Mouse (Mus musculus) v-Abl transformed pro-B cells (cell line): ENCODE results near the gene Serpina16.
"Not testable (repeated sequence)": the region's sequence is repeated elsewhere in the genome, so short reads cannot be mapped to it uniquely, and the experiment has no call there.

ENCODE experiments used
- in situ Hi-C, 2 experiments: fragments of 400-800 bp; cut with MboI; formaldehyde crosslinking; loops; one replicate each; pipeline ENCODE4 v1.15.1; 2025; ENCODE audit not compliant: unreplicated experiment in 2 of 2

Serpina16 gene

DNA sequence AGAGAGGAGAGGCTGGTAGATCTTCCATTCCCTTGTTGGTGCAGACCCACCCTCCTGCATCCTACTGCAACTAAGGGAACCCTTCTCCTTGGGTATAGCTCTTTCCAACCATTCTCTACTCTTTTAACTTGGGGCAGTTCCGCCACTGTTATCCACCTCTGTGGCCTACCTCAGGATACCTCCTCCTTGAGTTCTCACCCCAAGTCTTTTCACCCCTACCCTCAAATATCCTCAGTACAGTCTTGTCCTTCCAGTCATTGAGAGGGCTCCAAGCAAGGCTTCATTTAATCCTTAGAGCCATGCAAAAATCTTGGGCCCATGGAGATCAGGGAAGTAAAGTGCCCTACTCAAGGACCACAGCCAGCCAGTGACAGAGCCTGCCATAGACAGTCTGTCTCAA is at the start of gene Serpina16:
Gene Serpina16, minus strand, starts transcription at position 101 of the 400 bp plus-strand sequence.
- in situ Hi-C loops, result no loop called here

DNA sequence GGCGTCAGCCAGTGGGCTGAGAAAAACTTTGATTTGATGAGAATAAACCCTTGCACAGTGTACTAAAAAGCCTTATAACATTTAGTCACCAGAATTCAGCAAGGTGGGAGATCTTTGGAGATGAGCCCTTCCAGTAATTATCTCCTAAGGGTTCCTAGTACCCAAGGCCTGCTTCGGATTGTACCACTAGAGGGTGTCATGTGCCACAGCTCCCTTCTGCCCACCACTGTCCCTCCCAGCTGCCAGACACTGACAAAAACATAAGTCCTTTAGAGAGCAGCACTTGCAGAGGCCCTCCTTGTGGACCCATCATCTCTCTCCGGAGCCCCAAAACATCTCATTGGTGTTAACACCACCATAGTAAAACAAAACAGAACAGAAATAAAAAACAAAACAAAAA is 35.6 kb upstream of the Serpina16 start:
- in situ Hi-C loops, result no loop called here

DNA sequence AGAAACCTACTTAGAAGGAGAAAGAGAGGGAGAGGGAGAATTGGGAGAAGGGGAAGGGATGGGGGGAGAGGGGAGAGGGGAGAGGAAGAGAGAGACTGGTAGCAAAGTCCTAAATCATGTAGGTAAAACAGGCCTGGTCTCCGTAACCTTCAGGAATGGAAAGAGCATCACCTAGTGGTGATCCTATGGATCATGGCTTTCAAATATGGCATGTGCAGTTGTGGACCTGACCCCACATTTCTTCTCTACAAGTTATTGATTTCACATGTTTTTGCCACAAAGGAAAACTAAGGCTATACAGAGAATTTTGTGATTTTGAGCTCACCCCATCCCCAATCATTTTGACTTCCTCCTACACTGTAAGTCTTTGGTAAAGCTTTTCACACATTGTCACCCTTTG is 34.5 kb upstream of the Serpina16 start:
- in situ Hi-C loops, result no loop called here

DNA sequence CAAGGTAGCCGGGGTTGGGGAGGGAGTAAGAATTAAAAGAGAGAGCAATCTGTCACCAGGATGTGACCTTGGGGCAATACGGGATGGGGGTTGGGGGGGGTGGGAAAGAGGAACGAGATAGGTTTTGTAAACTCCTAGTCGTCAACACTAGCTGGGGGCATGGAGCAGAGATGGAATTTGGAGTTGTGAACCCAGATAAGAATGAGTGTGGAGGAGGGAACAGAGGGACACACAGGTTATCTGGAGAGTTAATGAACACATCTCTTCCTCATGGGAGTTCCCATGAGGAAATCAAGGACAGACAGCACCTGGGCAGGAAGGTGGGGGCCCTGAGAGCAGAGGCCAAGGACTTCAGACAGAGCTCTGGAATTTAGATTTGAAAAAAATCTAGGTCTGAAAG is 30.2 kb upstream of the Serpina16 start:
- in situ Hi-C loops, result no loop called here

DNA sequence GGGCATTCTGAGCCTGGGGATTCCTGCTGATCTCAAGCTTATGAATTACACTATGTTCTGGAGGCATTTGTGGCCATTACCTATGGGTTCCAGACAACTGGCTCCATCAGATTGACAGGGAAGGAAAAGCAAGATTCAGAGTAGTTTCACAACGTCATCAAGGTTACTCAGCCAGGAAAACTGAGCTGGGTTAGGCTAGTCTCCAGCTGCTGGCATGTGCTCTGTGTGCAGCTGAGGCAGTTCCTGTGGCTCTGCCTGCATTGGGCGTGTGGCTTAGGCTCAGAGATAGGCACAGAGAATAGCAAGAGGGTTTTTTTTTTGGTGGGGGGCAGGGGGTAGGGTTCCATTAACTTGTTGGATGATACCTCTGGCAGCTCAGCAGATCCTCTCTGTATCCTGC is 29.6 kb upstream of the Serpina16 start:
- in situ Hi-C loops, result no loop called here

DNA sequence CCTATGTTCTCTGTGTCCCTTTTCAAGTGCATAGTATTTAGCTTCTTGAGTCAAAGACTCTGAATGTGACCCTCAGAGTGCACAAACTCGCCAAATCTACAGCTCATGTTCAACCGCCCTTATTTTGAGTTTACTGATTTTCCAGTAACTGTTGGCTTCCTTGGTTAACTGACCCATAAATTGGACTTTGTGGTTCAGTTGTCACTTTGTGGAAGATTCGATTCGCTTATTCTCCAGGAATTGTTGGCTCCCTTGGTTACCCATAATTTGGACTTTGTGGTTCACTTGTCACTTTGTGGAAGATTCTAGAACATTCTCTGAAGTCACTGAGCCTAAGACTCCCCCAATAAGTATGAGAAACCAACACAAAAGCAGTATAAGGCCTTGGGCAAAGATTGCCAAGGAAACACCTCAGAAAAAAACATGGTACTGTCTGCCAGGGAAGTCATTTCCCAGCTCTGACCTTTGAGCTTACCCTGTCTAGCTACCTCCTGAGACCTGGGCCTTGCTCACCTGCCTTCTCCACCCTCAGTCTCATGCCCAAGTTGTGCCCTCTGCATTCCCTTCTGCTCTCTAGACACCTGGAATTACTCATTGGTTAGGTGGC is 24.3 kb upstream of the Serpina16 start:
- in situ Hi-C loops, result no loop called here

DNA sequence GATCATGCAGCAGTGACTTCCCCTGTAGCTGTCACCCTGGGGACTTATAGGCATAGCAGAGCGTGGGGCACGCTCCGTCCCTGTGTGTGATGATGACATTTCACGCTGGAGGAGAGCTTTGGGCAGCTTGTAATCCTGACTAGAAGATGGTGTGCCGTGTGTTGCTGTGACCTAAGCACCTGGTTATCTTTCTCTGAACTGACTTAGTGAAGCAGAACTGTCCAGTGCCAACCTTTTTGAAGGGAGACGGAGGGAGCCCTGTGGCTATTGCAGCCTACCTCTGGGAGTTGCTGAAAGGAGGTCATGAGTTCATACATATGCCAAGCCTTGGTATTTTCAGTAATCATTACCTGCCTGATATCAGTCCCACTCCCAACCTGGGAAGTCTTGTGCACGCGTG is 19.5 kb upstream of the Serpina16 start, which contains the start of gene Serpina1f:
Gene Serpina1f, minus strand, starts transcription at position 101 of the 400 bp plus-strand sequence.
- in situ Hi-C loops, result no loop called here

DNA sequence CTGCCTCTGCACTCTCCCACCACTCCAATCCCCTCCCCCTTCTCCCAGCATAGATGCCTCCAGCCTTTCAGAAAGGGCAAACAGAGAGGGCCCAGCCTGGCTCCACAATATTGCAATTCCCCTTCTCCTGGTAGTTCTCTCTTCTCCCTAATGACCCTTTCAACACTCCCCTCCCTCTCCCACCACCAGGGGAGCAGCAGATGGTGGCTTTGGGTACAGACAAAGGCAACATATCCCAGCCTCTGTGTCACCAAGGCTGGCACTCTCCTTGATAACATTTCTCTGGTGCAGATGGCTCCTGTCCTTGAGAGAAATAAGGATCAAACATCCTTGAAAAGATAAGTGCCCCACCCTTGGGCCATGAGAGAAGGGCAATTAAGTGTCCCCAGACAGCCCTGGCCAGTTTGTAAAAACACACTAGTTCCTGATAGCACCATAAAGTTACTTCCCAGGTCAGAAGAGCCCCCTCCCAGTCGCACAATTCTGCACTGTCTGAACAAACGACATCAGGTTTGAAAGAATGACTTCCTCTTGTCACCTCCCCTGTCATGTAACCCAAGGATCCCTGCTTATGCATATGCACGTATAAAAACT is 12.4 kb upstream of the Serpina16 start:
- in situ Hi-C loops, result no loop called here

DNA sequence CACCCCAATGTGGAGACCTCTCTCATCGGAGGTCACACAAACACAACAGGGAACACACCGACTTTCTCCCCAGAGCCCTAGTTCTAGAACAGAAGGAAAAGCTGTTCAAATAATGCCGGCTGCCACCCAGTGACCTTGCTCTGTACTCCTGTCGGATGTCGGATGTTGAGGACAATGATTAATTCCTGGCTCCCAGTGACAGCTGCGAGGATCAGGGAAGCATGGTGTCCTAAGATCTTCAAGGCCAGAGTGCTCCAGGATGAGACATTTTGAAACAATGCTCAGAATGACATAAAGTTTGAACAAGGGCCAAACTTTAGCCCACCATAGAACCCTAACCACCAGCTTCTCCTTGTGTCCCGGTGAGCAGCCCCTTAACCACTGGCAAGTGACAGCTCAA is 11.1 kb upstream of the Serpina16 start:
- in situ Hi-C loops, result no loop called here

DNA sequence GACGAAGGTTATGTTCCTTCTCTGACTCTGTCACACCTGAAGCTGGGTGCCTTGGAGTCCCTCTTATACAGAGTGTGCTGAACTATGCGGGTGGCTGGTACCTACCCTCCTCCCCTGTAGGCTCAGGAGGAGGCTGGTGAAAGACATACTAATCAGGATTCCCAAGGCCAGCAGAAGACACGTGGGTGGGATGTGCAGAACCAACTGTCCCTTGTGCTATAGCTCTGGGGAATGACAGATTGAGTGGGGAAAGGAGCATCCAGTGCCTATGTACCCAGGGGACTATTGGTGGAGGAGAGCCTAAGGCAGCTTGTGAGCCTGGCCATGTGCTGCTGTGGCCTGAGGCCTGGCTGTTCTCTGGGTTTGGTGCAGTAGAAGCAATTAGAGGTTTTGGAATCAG is 10.1 kb upstream of the Serpina16 start:
- in situ Hi-C loops, result no loop called here

DNA sequence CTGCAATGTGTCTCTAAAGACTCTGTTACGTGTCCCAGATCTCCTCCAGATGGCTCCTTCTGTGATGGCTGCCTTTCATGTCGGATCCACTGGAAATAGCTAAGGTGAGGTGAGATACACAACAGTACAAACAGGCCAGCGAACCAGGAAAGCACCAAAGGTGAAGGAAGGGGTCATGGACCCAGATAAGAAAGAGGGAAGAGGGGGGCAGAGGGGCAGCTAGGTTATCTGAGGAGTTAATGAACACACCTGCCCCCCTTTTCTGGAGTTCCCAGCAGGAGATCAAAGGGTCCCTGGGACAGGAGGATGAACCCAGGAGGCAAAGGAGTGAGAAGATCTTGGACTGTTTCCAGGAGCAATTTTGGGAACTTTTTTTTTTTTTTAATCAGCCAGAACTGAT is 9.4 kb upstream of the Serpina16 start:
- in situ Hi-C loops, result no loop called here

DNA sequence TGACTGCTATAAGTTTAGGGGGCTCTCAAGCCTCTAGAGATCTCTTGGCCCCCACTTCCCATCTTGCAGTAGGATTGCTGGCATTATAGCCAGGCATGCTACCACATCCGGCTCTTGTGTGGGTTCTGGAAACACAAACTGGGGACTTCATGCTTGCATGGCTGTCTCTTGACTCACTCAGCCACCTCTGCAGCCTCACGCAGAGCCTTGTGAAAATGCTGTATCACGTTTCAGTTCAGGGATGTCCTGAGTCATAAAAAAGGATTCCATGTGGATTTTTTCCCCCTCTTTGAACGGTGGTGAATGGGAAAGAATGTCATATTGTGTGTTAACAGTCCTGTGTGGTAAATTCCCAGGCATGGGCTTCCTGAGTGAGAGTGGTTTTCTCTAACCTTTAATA is 7.8 kb upstream of the Serpina16 start:
- in situ Hi-C loops, result no loop called here

DNA sequence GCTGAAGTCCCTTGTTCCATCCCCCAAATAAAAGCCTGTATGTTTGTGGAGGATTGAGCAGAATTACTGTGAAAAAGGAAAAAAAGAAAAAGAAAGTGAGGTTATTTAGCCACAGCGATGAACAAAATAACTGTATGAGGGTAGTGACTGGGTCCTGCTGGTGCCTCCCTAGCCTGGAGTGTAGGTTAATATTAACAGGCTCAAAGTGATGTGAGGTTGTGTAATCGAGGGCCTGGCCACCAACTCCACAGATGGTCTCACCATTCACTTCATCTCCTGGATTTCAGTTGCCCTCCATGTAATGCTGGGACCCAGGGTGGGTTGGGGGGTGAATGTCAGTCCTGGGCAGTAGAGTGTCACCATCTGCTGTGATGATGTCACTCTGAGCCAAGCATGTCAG is 5.8 kb upstream of the Serpina16 start:
- in situ Hi-C loops, result no loop called here

DNA sequence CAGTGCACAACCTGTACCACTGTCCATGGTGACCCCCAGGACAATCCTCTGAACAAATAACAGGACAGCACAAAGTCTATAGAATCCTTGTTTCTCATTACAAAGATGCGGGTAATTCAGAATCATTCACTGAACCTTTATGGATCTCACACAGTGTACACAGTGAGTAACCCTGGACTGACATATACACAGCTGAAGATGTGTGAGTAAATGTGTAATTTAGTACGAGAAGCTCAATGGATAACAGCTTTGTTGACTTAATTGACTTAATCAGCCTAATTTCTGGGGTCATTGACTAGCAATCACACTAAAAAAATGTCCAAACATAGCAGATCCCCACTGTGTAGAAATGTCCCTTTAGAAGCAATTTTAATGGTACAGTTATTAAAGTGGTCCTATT is 5.2 kb upstream of the Serpina16 start:
- in situ Hi-C loops, result no loop called here

DNA sequence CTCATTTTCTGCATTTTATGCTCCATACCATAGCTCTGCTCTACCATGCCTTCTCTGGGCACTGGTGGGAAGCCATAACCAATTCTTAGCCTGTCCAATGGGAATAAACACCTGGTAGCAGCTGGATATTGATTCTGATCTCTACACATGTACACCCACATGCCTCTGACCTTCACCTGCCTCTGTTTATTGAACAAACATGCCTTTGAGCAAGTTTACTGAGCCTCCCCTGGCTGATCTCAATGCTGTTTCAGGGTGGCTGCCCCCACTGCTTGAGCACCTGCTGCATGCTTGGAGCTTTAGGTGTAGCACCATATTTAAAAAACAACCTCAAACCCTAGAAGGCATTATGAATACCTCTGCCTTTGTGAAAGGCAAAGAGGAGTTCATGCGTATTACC is 3.9 kb upstream of the Serpina16 start:
- in situ Hi-C loops, result not testable (repeated sequence)

DNA sequence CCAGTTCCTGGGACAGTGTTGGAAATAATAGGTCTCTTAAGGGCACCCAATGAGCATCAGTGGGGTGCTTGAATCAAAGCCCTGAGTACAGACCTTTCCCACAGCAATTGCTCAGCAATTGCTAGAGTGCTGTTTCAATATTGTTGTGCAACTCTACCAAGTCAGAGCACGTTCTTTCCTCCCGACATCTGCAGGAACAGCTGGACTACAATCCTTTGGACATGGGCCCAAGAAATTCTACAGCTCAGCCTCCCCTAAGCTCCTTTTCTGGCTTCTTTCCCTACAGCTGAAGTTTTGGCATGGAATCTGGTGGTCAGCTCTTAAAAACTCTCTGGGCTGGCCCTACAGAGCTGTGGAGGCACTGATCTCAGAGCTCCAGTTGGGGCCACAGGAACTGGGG is 2.8 kb downstream of the Serpina16 start:
- in situ Hi-C loops, result no loop called here

DNA sequence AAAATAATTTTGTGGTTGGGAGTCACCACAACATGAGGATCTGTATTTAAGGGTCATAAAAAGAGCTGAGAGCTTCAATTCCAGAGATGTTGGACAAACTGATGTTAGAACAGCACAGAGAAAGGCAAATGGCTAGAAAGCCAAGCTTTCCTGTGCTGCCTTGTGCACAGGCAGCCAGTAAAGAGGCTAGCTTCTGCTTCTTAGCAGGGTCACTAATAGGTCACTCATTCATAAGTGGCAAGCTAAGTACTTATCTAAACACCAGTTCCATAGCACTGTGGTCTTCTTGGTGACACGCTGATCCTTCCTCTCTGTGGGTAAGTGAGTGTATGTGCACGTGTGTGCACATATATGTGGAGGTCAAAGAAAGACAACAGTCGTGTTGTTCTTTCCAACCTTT is 4.5 kb downstream of the Serpina16 start:
- in situ Hi-C loops, result no loop called here

DNA sequence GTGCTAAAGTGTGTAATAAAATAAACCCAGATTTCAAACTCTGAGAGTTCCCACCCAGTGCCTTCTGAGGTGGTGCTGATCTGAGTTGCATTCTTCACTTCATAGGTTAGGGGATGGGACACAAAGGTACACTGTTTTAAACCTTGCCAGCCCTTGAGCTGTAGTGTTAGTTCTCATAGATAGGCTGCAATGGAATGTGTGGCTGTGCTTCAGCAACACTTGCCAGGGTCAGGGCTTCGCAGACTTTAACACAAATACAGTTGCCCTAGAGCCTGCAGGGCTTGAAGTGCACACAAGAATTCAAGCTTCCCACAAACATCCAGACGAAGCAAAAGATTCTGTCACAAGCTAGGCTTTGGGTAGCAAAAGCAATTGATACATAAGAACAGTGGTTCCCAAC is 5.0 kb downstream of the Serpina16 start:
- in situ Hi-C loops, result no loop called here

DNA sequence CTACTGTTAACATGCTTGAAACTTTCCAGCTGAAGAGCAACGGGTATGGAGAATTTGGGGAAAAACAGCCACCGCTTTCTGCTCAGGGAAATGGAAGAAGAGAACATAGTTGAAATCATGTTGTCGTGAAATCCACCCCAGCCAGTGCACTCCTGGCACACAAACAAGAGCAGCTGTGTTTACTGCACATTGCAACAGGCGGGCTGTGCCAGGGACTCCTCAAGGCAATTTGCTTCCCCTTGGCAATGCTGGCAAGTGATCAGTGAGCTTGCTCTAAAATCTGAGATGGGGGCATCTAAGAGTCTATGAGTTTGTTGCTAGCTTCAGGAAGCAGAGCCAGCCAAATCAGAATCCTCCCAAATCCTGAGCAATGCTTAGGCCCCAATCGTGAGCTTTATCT is 5.6 kb downstream of the Serpina16 start:
- in situ Hi-C loops, result no loop called here

DNA sequence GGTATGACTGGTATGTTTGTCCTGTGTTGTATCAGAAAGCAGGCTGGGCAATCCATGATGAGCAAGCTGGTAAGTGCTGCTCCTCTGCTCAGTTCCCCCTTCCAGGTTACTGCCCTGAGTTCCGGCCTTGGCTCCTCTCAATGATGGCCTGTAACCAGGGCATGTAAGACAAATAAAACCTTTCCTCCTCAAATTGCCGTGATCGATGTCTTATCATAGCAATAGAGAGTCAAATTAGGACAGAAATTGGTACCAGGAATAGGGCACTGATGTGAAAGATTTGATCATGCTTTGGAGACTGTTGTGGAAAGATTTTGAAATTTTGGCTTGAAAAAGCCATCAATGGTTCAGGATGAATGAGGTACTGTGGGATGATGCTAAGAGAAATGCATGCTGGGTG is 10.7 kb downstream of the Serpina16 start:
- in situ Hi-C loops, result no loop called here

DNA sequence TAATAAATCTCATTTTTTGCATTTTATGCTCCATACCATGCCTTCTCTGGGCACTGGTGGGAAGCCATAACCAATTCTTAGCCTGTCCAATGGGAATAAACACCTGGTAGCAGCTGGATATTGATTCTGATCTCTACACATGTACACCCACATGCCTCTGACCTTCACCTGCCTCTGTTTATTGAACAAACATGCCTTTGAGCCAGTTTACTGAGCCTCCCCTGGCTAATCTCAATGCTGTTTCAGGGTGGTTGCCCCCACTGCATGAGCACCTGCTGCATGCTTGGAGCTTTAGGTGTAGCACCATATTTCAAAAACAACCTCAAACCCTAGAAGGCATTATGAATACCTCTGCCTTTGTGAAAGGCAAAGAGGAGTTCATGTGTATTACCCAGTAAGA is 13.9 kb downstream of the Serpina16 start:
- in situ Hi-C loops, result not testable (repeated sequence)

DNA sequence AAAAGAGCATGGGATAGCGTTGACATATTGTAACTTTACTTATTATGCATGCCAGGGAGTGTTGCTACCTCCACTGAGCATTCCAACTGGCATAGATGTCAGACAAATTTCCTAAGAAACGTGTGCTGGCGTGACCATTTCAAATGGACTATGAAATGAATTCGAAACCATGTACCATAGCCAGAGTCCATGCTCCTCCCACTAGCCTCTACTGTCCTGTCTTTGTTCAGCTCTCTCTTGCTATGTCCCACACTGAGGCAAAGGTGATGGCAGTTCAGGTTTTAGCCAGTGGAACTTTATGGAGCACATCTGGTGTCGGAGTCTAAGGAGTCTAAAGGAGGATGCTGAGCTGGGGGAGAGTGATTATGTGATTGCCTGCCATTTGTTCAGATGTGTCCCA is 15.9 kb downstream of the Serpina16 start:
- in situ Hi-C loops, result no loop called here

DNA sequence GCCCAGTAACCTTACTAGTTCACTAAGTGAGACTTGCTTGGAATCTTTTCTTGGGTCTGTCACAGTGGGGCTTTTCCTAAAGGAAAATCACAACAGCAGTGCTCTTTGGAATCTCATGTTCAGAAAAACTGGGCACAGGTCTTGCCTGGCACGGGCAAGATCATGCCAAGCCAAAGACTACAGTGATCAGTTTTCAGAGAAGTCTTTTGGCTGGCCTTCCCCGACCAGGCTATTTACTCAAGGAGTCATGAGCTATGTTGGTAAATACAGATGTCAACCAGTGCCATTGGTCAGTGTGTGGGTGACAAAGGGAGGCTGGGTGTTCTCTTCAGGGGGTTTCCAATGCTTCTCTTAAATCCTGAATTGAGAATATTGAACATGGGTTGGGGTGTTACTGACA is 16.8 kb downstream of the Serpina16 start:
- in situ Hi-C loops, result no loop called here
